Mouse (Mus musculus) liver, embryonic 14.5 days (tissue): Measurements from ENCODE around the gene Myh7b. TPM values are rescaled to one million over a fixed set of nuclear protein-coding genes. Genes with fewer than 3 reads are reported as not detected.

Source experiments
- ATAC-seq: fragments of 200-750 bp; cut with Nextera tagmentation; 2 replicates; pipeline ENCODE4 v1.8.0; 2017; ENCODE audit warnings: moderate number of reproducible peaks, mild to moderate bottlenecking, moderate library complexity; ENCODE audit not compliant: insufficient read depth
- DNase-seq, 3 experiments: peaks; one replicate each; pipeline ENCODE4 v3.0.0-alpha.2; 2012 to 2013; ENCODE audit warnings: low read depth in 3 of 3, low spot score in 3 of 3
- H3K27ac ChIP-seq: fragments of 300-500 bp; sonication (generic); 2 replicates; pipeline ENCODE4 v1.5.1; 2014; ENCODE audit warnings: moderate library complexity, mild to moderate bottlenecking, control low read depth, inconsistent platforms
- H3K27me3 ChIP-seq: fragments of 300-500 bp; sonication (generic); 2 replicates; pipeline ENCODE4 v1.6.1; 2014; ENCODE audit warnings: mild to moderate bottlenecking, low read length, moderate library complexity; ENCODE audit not compliant: control insufficient read depth, insufficient read depth
- H3K36me3 ChIP-seq: fragments of 300-500 bp; sonication (generic); replicated peaks from 2 replicates; pipeline ENCODE4 v1.6.1; 2014; ENCODE audit warnings: low read depth; ENCODE audit not compliant: control insufficient read depth, insufficient read depth
- H3K4me1 ChIP-seq, 2 experiments: fragments of 200-500 bp in 1 of 2; fragments of 300-500 bp in 1 of 2; sonication (generic) in 1 of 2; replicated peaks; 2 replicates each; pipeline ENCODE4 v1.6.1; 2012 to 2014; ENCODE audit warnings: antibody characterized with exemption in 1 of 2, inconsistent platforms in 1 of 2, low read length in 1 of 2; ENCODE audit not compliant: control insufficient read depth in 2 of 2, insufficient read depth in 2 of 2
- H3K4me2 ChIP-seq: fragments of 300-500 bp; sonication (generic); 2 replicates; pipeline ENCODE4 v1.6.1; 2014; ENCODE audit warnings: low read depth, mild to moderate bottlenecking, control low read depth, moderate library complexity
- H3K4me3 ChIP-seq, 2 experiments: fragments of 200-500 bp in 1 of 2; fragments of 300-500 bp in 1 of 2; sonication (generic) in 1 of 2; 2 replicates each; pipeline ENCODE4 v1.5.1; 2012 to 2014; ENCODE audit warnings: low read depth in 2 of 2, low read length in 2 of 2, mild to moderate bottlenecking in 2 of 2, control low read depth in 1 of 2, inconsistent platforms in 1 of 2, moderate library complexity in 1 of 2; ENCODE audit not compliant: insufficient read depth in 1 of 2
- H3K9ac ChIP-seq: fragments of 300-500 bp; sonication (generic); replicated peaks from 2 replicates; pipeline ENCODE4 v1.6.1; 2014; ENCODE audit warnings: mild to moderate bottlenecking, control low read depth, moderate library complexity
- H3K9me3 ChIP-seq: fragments of 300-500 bp; sonication (generic); 2 replicates; pipeline ENCODE4 v1.6.1; 2016; ENCODE audit warnings: low read length, mixed read lengths; ENCODE audit not compliant: control insufficient read depth
- CTCF ChIP-seq: IDR thresholded peaks from 2 replicates; pipeline ENCODE4 v1.5.1; 2016; ENCODE audit warnings: antibody characterized with exemption, low read depth, control low read depth
- EP300 ChIP-seq: IDR thresholded peaks from 2 replicates; pipeline ENCODE4 v1.6.1; 2016; ENCODE audit warnings: antibody characterized with exemption, low read depth
- WGBS: fragments of 180-500 bp; shearing (Covaris S2); extraction: QIAGEN DNeasy Blood & Tissue Kit; methylation state at CpG from one replicate; pipeline ENCODE4 v1.1.7; 2014; ENCODE audit not compliant: insufficient replicate concordance; 5-methylcytosine and 5-hydroxymethylcytosine counted together
- polyA plus RNA-seq, 2 experiments: library from polyadenylated mRNA; depleted of rRNA in 1 of 2; stranded (reverse) in 1 of 2; unstranded in 1 of 2; fragments of >200 nt; fragmentation: Nextera tagmentation in 1 of 2; extraction: Ambion mirVana in 1 of 2; gene quantifications; 2 replicates each; pipeline versions ENCODE4 v1.2.1 to v1.2.3; 2012 to 2014

The Myh7b gene
- polyA plus RNA-seq, 2 experiments, result 1.6 to 3.0 TPM

GRCm38 (mm10) chr2:155573001-155573400, 38.0 kb upstream of the Myh7b start:
- no peak overlapping the region for H3K27ac ChIP-seq
- TF ChIP-seq EP300 (no peak), CTCF (no peak)
- no peaks in the 10 kb centered on the region for H3K9me3 ChIP-seq
- peaks cover 25% of the 10 kb centered on the region for H3K36me3 ChIP-seq
- WGBS, result 82% methylated on average over 9 of the region's 9 CpGs
- H3K4me3 ChIP-seq, result no peak overlapping the region
- DNase-seq (no peak), ATAC-seq (no peak)
- H3K9ac ChIP-seq, result no peak overlapping the region
- H3K4me1 ChIP-seq, result no peaks in the 10 kb centered on the region; a peak in 1 of 4 replicates
- H3K27me3 ChIP-seq, result no peaks in the 10 kb centered on the region
- no peak overlapping the region for H3K4me2 ChIP-seq

- 89% methylated on average over 7 of the region's 7 CpGs for WGBS
- ATAC-seq (no peak), DNase-seq (no peak)
- Histone ChIP-seq H3K4me2 (no peak overlapping the region), H3K9ac (no peak overlapping the region), H3K4me3 (no peak overlapping the region), H3K36me3 (peaks cover 25% of the 10 kb centered on the region), H3K27ac (no peak overlapping the region), H3K27me3 (no peaks in the 10 kb centered on the region), H3K9me3 (no peaks in the 10 kb centered on the region), H3K4me1 (no peaks in the 10 kb centered on the region; a peak in 1 of 4 replicates)
- TF ChIP-seq EP300, result no peak
- no peak for TF ChIP-seq CTCF
Measured at GRCm38 (mm10) chr2:155573996-155574395, 37.0 kb upstream of the Myh7b start.

DNA sequence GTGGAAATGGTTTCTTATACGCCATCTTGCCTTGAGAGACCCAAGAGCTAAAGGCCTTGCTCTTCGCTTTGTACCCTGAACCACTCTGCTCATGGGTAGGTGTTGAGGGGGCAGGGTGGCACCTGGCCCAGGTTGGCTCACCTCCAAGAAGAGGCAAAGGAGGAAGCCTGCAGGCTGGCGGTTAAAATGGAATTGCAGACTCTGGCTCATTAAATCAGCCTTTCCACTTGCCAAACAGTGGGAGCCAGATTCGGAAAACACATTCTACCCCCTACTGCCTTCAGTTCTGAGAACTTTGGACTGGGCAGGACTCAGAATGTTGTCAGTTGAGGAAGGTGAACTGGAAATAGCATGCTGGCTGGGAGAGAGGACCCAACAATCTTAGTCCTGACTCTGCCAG, 36.3 kb upstream of the Myh7b start:
- ATAC-seq (no peak), DNase-seq (no peak)
- Histone ChIP-seq H3K9me3 (no peaks in the 10 kb centered on the region), H3K4me2 (no peak overlapping the region), H3K27ac (no peak overlapping the region), H3K4me3 (no peak overlapping the region), H3K27me3 (no peaks in the 10 kb centered on the region), H3K9ac (no peak overlapping the region), H3K36me3 (peaks cover 25% of the 10 kb centered on the region), H3K4me1 (no peaks in the 10 kb centered on the region)
- TF ChIP-seq EP300 (no peak), CTCF (no peak)
- 84% methylated on average over 4 of the region's 4 CpGs for WGBS

DNA sequence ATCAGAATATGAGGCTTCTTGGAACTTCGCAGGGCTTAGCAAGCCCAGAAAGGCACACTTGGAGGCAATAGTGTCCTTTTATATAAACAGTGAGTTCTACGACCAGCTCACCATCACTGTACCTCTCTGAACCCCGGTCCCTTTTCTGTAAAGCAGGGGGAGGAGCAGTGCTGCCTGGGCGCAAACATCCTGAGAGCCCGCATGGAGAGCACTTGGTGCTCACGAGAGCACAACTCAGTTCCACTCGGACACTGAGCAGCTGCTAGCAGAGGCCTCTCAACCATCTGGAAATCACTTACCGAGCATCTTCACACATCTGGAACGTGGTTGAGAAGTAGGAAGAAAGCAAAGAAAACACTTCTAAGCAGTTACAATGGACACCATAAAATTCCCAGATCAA, 34.4 kb upstream of the Myh7b start:
- DNase-seq (no peak), ATAC-seq (no peak)
- Histone ChIP-seq H3K9ac (no peak overlapping the region), H3K4me3 (no peak overlapping the region), H3K36me3 (peaks cover 21% of the 10 kb centered on the region), H3K27me3 (no peaks in the 10 kb centered on the region), H3K27ac (no peak overlapping the region), H3K9me3 (no peaks in the 10 kb centered on the region), H3K4me2 (no peak overlapping the region), H3K4me1 (no peaks in the 10 kb centered on the region)
- 85% methylated on average over 9 of the region's 9 CpGs for WGBS
- TF ChIP-seq EP300 (no peak), CTCF (no peak)

GRCm38 (mm10) chr2:155580331-155580730, 30.7 kb upstream of the Myh7b start:
- TF ChIP-seq CTCF, result no peak
- no peak for TF ChIP-seq EP300
- no peaks in the 10 kb centered on the region for H3K27me3 ChIP-seq
- DNase-seq, result no peak
- ATAC-seq, result no peak
- H3K4me3 ChIP-seq, result no peak overlapping the region
- no peak overlapping the region for H3K9ac ChIP-seq
- no peak overlapping the region for H3K27ac ChIP-seq
- no peaks in the 10 kb centered on the region for H3K4me1 ChIP-seq
- 83% methylated on average over 3 of the region's 3 CpGs for WGBS
- H3K36me3 ChIP-seq, result peaks cover 14% of the 10 kb centered on the region
- H3K4me2 ChIP-seq, result no peak overlapping the region
- no peaks in the 10 kb centered on the region for H3K9me3 ChIP-seq
